ENCODE assay signal across 7 mouse cellular contexts in genomic region chr15:81729241-81729791, GRCm38 (mm10). TPM values are rescaled to one million over a fixed set of nuclear protein-coding genes. Genes with fewer than 3 reads are reported as not detected.
DNase-seq lines count a peak whose midpoint lies in the region; ATAC-seq and TF ChIP-seq lines count a peak whose summit lies in the region.

No protein-coding gene starts in this region.

- H3K36me3 ChIP-seq in ES-E14 (ENCODE audit: control insufficient read depth, insufficient read depth, low read length, poor library complexity, severe bottlenecking) = peaks cover 13% of the 10 kb centered on the region
- peaks cover 18% of the 10 kb centered on the region for H3K36me3 ChIP-seq in embryonic facial prominence, embryonic 13.5 days
- peaks cover 8% of the 10 kb centered on the region for H3K36me3 ChIP-seq in hindbrain, embryonic 12.5 days

- H3K27me3 ChIP-seq in embryonic facial prominence, embryonic 13.5 days = no peaks in the 10 kb centered on the region
- no peaks in the 10 kb centered on the region for H3K27me3 ChIP-seq in hindbrain, embryonic 12.5 days

- under 1% methylated on average over 47 of the region's 49 CpGs for WGBS in embryonic facial prominence, embryonic 13.5 days
- WGBS in hindbrain, embryonic 12.5 days = under 1% methylated on average over 49 of the region's 49 CpGs

- peak overlapping the region; percentile 73 for H3K27ac ChIP-seq in ES-E14 (ENCODE audit: insufficient read depth, low read depth, low read length, poor library complexity, severe bottlenecking)
- peak overlapping the region; percentile 69 for H3K27ac ChIP-seq in embryonic facial prominence, embryonic 13.5 days
- peak overlapping the region; percentile 82 for H3K27ac ChIP-seq in hindbrain, embryonic 12.5 days

- peak overlapping the region; percentile 97 for H3K9ac ChIP-seq in ES-E14 (ENCODE audit: insufficient read depth, low read depth, low read length, poor library complexity, severe bottlenecking)
- H3K9ac ChIP-seq in embryonic facial prominence, embryonic 13.5 days = peak overlapping the region; percentile 91
- peak overlapping the region; percentile 97 for H3K9ac ChIP-seq in hindbrain, embryonic 12.5 days

- peaks cover 7% of the 10 kb centered on the region in 2 experiments; a peak in 2 of 4 replicates for H3K4me1 ChIP-seq in ES-E14 (ENCODE audit: control insufficient read depth in 2 of 2, insufficient read depth in 2 of 2, low read length in 2 of 2, poor library complexity in 1 of 2)
- peaks cover 17% of the 10 kb centered on the region for H3K4me1 ChIP-seq in embryonic facial prominence, embryonic 13.5 days
- peaks cover 21% of the 10 kb centered on the region for H3K4me1 ChIP-seq in hindbrain, embryonic 12.5 days

- ATAC-seq in embryonic facial prominence, embryonic 13.5 days (ENCODE audit: insufficient number of reproducible peaks, insufficient read depth, low FRiP score, low TSS enrichment, low read depth) = no peak; the same call in 1 of the 2 replicates
- peak; percentile 1; the same call in 1 of the 2 replicates for ATAC-seq in hindbrain, embryonic 12.5 days (ENCODE audit: low FRiP score)

- H3K4me2 ChIP-seq in embryonic facial prominence, embryonic 13.5 days = peak overlapping the region; percentile 96
- H3K4me2 ChIP-seq in hindbrain, embryonic 12.5 days (replicated peaks) = peak overlapping the region; percentile 97

- no peaks in the 10 kb centered on the region for H3K9me3 ChIP-seq in ES-E14 (ENCODE audit: control insufficient read depth, insufficient read depth, low read depth, low read length)
- no peaks in the 10 kb centered on the region for H3K9me3 ChIP-seq in embryonic facial prominence, embryonic 13.5 days
- no peaks in the 10 kb centered on the region for H3K9me3 ChIP-seq in hindbrain, embryonic 12.5 days (replicated peaks)

- in situ Hi-C loops in ES-E14 (cut with MboI; ENCODE audit: low sequenced_read_pairs in 2 of 2, unreplicated experiment in 2 of 2) = no loop called here

- peak overlapping the region; percentile 92 to 95 for H3K4me3 ChIP-seq in ES-E14 (ENCODE audit: insufficient read depth in 1 of 2, low read depth in 1 of 2, low read length in 2 of 2, poor library complexity in 1 of 2, severe bottlenecking in 1 of 2)
- peak overlapping the region; percentile 99 for H3K4me3 ChIP-seq in embryonic facial prominence, embryonic 13.5 days
- H3K4me3 ChIP-seq in hindbrain, embryonic 12.5 days = peak overlapping the region; percentile 97

- DNase-seq in ES-E14 (ENCODE audit: low read depth, low spot score) = no peak
- DNase-seq in adrenal gland, postnatal 10 days = peak; percentile 40
- peak; percentile 14 to 22 for DNase-seq in layer of hippocampus, postnatal 25 days (ENCODE audit: extremely low spot score in 1 of 2, low spot score in 1 of 2)
- peak; percentile 19 for DNase-seq in lung, postnatal 36 days
- peak; percentile 76 to 78 for DNase-seq in right cerebral cortex, postnatal 36 days (ENCODE audit: low spot score in 2 of 2)

TF ChIP-seq in ES-E14, 5 proteins besides CTCF, POLR2A, EP300 and RAD21:
- TF ChIP-seq MAFK (IDR thresholded peaks at IDR 0.05; ENCODE audit: insufficient read depth, low read depth, low read length) (no peak), ZNF384 (IDR thresholded peaks at IDR 0.05; ENCODE audit: low read depth, low read length) (no peak), CHD2 (IDR thresholded peaks at IDR 0.05; ENCODE audit: low read depth, low read length) (no peak), ZC3H11A (IDR thresholded peaks at IDR 0.05; ENCODE audit: borderline replicate concordance, low read depth, low read length) (no peak), HCFC1 (IDR thresholded peaks at IDR 0.05; ENCODE audit: borderline replicate concordance, insufficient read depth, low read length) (no peak)
TF ChIP-seq in ES-E14: peak in this region for 0.

RNA-seq across cellular contexts. Expression of gene Zc3h7b, which starts 15.5 kb away (rescaled TPM):
- total RNA-seq in ES-E14 (2012; rRNA removed) = 19.0 and 22.5 TPM in 2 replicates
- total RNA-seq in adrenal gland, postnatal 10 days (2021) = 10 to 100 TPM; 73.2 to 78.2 TPM
- 35.4 and 45.7 TPM in 2 replicates for polyA plus RNA-seq in embryonic facial prominence, embryonic 13.5 days (2015; fragmentation: Nextera tagmentation; extraction: Ambion mirVana)
- polyA plus RNA-seq in hindbrain, embryonic 12.5 days (2016; fragmentation: Nextera tagmentation; extraction: Ambion mirVana) = 51.6 and 52.1 TPM in 2 replicates
- total RNA-seq in layer of hippocampus, postnatal 25 days (2021) = 100 to 1,000 TPM; 145 to 150 TPM

RNA-seq across cellular contexts. Expression of gene Rangap1, which starts 16.0 kb away (rescaled TPM):
- 148 and 178 TPM in 2 replicates for total RNA-seq in ES-E14 (2012; rRNA removed)
- total RNA-seq in adrenal gland, postnatal 10 days (2021) = 10 to 100 TPM; 48.5 to 49.2 TPM
- 103 and 116 TPM in 2 replicates for polyA plus RNA-seq in embryonic facial prominence, embryonic 13.5 days (2015; fragmentation: Nextera tagmentation; extraction: Ambion mirVana)
- polyA plus RNA-seq in hindbrain, embryonic 12.5 days (2016; fragmentation: Nextera tagmentation; extraction: Ambion mirVana) = 131 and 134 TPM in 2 replicates
- 100 to 1,000 TPM; 146 to 164 TPM for total RNA-seq in layer of hippocampus, postnatal 25 days (2021)

RNA-seq across cellular contexts. Expression of gene Chadl, which starts 32.2 kb away (rescaled TPM):
- total RNA-seq in ES-E14 (2012; rRNA removed) = 0.98 and 1.6 TPM in 2 replicates
- 1 to 10 TPM; 3.6 to 5.1 TPM for total RNA-seq in adrenal gland, postnatal 10 days (2021)
- 10.3 and 10.4 TPM in 2 replicates for polyA plus RNA-seq in embryonic facial prominence, embryonic 13.5 days (2015; fragmentation: Nextera tagmentation; extraction: Ambion mirVana)
- 8.4 and 9.0 TPM in 2 replicates for polyA plus RNA-seq in hindbrain, embryonic 12.5 days (2016; fragmentation: Nextera tagmentation; extraction: Ambion mirVana)
- 10 to 100 TPM; 19.2 to 21.5 TPM for total RNA-seq in layer of hippocampus, postnatal 25 days (2021)
